Mouse (Mus musculus): ENCODE results near the gene Itprid2.

The Itprid2 gene

GRCm38 (mm10) chr2:79713662-79714091 is 78.5 kb downstream of the Itprid2 start:
- DNase-seq (ENCODE audit: low spot score): no peak

GRCm38 (mm10) chr2:79714745-79715144 is 79.6 kb downstream of the Itprid2 start:
- no peak for DNase-seq (ENCODE audit: low spot score)

GRCm38 (mm10) chr2:79715925-79716324 is 80.8 kb downstream of the Itprid2 start:
- no peak for DNase-seq (ENCODE audit: low spot score)

GRCm38 (mm10) chr2:79717846-79718245 is 82.7 kb downstream of the Itprid2 start:
- no peak for DNase-seq (ENCODE audit: low spot score)

GRCm38 (mm10) chr2:79722415-79722814 is 87.3 kb downstream of the Itprid2 start:
- DNase-seq (ENCODE audit: low spot score): no peak

Data from embryo, embryonic 10.5 days (tissue).